Mouse (Mus musculus) ES-E14 (cell line): ENCODE data around the gene Svop.

Experiments used
- CHD2 ChIP-seq: IDR thresholded peaks from 2 replicates; pipeline ENCODE4 v1.6.1; 2014; ENCODE audit warnings: mild to moderate bottlenecking, low read depth, low read length, inconsistent platforms
- HCFC1 ChIP-seq: IDR thresholded peaks from 2 replicates; pipeline ENCODE4 v1.6.1; 2012; ENCODE audit warnings: low read length, inconsistent platforms, borderline replicate concordance; ENCODE audit not compliant: insufficient read depth
- MAFK ChIP-seq: IDR thresholded peaks from 2 replicates; pipeline ENCODE4 v1.6.1; 2014; ENCODE audit warnings: mild to moderate bottlenecking, low read depth, low read length, inconsistent platforms; ENCODE audit not compliant: insufficient read depth

- TF ChIP-seq CHD2 (no peak), HCFC1 (no peak), MAFK (no peak)
These were observed 105.0 kb downstream of the Svop start for GRCm38 (mm10) chr5:113986182-113986961.
